Mouse (Mus musculus): ENCODE measurements around the gene Fignl1.

DNA sequence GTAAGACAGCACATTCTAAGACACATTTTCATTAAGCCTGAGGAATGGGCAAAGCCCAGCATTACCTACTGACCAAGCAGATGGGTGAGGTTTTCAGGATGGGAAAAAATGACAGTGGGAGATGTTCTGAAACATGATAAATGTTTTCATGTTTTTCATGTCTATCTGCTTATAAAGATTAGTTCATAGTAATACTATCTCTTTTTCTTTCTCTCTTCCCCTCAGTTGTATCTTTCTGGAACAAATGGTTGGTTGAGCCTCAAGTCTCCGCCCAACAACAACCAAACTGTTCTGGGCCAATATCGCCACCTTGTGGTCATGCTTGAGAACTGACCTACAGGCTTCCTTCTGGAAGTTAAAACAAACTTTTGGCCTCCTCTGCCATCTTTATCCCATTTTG, 66.1 kb downstream of the Fignl1 start:
- TF ChIP-seq CTCF (IDR thresholded peaks at IDR 0.05; ENCODE audit: borderline replicate concordance, insufficient read depth, low read length) = no peak
- no peak for TF ChIP-seq POLR2A (IDR thresholded peaks at IDR 0.05; ENCODE audit: low read depth, low read length)

All from embryonic fibroblast, embryonic 13.5 days (primary cell).